Mouse (Mus musculus) E14TG2a.4 (cell line): Measurements from ENCODE around the gene Sema7a.

Source experiments
- CTCF ChIP-seq: conservative IDR thresholded peaks from 2 replicates; pipeline ENCODE4 v1.5.1; 2014; ENCODE audit warnings: low read length
- POU5F1 ChIP-seq: IDR thresholded peaks from 2 replicates; pipeline ENCODE4 v1.6.1; 2014; ENCODE audit warnings: low read length, borderline replicate concordance

DNA sequence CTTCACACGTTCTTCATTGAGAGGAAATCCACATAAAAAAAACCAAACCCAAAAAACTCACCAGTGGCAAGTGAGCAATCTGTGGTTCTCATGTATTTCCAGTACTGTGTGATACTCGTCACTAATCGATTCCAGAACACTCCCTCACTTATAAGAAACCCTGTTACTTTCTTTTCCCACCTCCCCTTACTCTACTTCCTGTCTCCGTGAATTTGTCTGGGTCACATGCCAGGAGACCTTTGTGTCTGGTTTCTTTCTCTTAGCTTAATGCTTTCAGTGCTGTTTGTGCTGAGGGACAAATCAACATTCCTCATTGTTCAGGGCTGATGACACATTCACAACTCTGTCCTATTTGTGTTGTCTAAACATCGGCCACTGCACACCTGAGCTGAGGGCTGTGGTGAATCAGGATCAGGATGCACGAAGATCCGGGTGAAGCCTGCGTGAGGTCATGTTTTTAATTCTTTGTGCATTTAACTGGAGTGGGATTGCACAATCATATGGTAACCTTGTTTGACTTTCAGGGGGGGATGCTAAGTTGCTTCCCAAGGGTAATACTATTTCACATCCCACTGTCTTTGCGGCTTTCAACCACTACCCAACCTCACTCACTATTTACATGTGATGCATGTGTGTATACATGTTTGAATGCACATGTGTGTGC is 33.0 kb downstream of the Sema7a start:
- TF ChIP-seq CTCF = no peak
- no peak for TF ChIP-seq POU5F1
